Mouse (Mus musculus) kidney, adult 11 months (tissue): ENCODE results near the gene Fgd2.

Source experiments
- DNase-seq: peaks from one replicate; pipeline ENCODE4 v3.0.0; 2022

Gene Fgd2

DNA sequence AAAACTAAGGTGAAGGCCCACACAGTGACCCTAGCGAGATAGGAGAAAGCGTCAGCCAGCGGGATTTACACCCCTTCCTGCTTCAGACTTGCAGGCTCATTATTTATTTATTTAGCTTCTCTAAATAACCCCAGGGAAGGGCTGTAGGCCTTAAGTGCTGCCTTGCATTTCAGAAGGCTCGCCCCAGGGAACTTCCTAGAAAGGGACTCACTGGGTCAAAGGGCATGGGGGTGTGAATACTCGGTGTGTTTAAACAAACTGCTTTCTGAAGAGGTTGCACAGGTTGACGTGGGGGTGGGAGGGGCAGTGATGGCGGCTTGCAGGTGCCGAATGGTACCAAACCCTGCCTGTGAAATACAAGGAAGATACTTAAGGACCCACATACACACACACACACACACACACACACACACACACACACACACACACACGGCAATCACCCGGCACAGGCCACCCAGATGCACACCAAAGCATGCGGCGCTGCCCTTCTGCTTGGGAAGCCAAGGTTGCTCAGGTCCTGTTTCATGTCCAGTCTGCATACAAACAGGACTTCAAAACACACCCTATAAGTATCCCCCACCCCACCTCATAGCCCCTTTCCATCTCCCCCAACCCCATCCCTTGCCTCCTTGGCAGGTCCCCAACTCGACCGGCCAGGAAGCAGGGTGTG is 38.7 kb downstream of the Fgd2 start:
- no peak for DNase-seq

DNA sequence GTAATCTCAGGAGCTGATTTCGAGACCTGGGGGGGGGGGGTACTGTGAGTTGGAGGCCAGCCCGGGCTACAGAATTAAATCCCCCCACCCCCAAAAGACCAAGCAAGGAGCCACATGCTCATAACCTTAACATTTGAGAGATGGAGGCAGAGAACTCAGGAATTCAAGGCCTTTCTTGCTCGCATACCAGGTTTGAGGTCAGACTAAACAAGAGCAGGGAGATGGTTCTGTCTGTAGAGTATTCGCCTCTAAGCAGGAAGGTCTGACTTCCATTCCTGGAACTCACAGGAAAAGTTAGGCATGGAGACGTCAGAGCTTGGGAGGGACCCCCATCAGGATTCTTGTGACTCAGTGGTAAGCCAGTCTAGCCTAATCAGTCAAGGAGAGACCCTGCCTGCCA is 39.3 kb downstream of the Fgd2 start:
- no peak for DNase-seq

DNA sequence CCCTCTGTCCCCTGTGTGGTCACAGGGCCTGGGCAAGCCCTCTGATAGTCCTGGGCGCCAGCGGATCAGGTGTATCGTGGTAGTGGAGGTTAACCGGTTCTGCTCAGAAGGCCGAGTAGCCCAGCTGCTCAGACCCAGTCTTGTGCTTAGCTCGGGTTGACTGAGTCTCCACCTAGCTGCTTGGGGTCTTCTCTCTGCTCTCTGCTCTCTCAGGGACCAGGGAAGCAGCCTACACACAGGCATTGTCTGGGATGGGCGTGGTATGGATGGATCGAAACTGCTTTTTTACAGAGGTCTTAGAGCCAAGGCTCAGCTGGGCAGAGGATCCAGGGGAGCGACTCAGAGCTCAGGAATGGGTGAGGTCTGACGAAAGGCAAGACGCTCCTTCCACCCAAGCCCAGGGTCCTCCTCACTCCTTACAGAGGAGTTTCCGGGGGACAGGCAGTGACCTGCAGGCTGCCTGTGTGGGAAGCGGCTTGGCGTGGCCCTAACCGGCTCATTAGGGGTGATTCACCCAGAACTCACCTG is 41.1 kb downstream of the Fgd2 start:
- DNase-seq = no peak

DNA sequence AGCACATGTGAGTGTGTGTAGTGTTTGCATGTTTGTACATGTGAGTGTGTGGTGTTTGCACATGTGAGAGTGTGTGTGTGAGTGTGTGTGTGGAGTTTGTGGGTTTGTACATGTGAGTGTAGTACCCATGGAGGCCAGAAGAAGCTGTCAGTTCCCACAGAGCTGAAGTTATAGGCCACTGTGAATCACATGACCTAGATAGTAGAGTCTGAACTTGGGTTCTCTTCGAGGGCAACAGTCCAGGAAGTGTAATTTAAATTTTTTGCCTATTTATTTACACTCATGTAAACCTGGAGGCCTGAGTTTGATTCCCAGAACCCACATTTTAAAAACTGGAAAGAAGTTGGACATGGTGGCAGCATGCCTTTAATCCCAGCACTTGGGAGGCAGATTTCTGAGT is 42.5 kb downstream of the Fgd2 start:
- DNase-seq = no peak

DNA sequence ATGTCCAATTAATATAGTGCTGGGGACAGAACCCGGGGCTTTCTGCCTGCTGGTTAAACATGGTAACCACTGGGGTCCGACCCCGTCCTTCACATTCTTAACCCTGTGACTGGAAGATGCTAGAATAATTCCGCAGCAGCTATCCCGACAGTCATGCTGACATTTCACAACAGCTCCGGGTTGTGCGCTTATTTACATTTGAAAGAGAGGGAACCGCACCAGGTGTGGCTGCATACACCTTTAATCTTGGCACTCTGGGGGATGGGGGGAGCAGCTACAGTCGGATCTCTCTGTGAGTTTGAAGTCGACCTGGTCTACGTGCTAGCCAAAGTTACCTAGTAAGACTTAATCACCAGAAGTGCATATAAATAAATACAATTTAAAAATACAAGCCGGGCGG is 44.8 kb downstream of the Fgd2 start:
- no peak for DNase-seq

DNA sequence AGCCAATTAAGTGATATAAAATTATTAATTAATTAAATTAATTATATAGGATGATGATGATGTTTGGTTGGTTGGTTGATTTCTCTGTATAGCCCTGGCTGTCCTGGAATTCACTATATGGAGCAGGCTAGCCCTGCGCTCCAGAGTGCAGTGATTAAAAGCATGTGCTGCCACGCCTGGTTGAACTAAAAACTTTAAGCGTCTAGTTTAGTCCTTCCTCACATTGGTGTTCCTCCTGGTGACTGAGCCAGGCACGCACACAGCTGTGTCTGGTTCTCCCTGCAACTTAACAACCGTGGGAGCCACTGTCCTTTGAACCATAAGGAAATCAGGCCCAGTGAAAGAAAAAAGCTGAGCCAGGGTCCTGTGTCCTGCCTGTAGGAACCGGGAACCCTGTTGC is 45.4 kb downstream of the Fgd2 start:
- DNase-seq = no peak

DNA sequence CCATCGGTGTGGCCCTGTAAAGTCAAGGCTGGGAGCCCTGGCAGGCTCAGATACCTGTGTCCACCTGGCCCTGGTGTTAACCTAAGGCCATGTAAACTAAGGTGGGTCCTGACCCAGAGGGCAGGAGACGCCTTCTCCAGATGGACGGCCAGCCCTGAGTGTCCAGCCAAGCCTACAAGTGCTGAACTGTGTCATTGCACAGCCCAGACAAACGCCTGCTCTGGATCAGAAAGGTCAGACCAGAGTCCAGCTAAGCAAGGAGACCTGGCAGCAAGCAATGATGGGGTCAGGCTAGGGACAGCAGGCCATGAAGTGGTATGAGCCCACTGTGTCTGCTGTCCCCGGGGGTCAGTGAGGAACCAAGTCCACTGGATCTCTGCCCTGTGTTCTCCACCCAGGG is 46.7 kb downstream of the Fgd2 start:
- DNase-seq = peak; percentile 32

DNA sequence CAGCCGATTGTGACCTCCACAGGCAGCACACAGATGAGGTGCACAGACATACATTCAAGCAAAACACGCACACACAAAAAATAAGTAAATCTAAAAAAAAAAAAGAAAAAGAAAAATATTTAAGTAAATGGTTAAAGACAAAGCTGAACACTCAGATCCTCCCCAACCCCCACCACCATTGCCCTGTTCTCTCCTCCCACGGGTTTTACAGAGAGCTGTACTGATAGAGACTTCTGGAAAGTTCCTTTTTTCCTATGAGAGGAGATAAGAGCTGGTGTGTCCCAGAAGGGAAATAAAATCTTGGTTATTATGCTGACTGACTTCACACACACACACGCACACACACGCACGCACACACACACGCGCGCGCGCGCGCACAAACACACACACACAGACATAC is 47.6 kb downstream of the Fgd2 start:
- no peak for DNase-seq

DNA sequence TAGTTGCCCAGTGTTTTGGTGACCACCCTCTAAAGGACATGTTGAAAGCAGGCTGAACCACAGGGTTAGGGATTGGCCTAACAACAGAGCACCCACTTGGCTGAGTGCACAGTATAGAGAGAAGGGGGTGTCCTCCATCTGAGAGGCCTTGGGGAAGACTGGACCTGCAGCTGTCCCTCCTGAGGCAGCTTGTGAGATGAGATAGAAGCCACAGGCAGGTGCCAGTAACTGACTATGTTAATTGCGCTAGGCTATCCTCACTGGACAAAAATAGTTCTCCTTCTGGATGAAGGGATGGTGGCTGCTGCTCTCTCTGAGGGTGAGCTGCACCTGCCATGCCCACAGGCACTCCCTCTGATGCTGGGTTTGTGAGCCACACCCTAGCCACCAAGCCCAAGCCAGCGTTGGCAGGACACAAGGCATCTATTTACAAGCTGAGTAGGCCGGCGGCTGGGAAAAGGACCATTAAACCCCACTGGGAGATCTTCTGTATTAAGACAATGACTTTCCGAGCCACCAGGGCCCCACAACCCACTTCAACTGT is 49.2 kb downstream of the Fgd2 start:
- DNase-seq = no peak

DNA sequence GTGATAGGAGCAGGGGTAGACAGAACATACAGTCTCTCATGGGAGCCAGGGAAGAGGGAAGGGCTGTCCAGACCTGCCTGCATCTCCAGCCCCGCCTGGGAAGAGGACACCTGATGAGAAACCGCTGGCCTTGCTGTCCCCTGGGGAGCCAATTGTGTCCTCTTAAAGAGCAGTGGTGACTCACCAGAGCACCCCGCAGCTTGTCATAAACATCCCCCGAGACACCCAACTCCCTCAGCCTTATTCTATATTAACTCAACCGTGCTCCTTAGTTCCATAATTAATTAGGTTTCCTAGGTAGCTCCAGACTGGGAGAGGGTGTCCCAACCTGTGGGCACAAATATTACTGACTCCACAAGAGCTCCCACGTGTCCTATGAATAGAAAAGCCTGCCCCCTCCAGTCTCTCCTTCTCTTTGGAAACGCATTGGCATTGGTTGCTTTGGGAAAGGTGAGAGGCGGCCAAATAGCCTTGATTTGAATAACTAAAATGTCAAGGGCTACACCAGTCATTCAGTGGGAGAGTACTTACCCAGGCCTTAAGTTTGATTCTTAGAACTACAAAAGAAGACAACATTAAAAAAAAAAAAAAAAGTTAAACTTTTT is 51.2 kb downstream of the Fgd2 start:
- DNase-seq = no peak

DNA sequence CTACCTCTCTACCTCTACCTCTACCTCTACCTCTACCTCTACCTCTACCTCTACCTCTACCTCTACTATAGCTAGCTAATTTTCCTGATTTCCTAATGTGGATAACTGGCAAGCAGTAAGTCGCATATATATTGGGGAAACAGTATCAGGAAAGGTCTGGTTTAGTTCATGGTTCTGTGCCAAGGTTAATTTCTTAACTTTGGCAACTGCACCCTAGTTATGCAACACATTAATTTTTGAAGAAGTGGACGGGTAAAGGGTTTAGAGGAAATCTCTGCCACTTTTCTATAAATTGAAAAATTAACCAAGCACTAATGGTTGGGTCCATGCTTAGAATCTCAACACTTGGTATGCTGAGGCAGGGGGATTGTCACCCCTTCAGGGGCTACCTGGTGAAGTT is 53.9 kb downstream of the Fgd2 start:
- no peak for DNase-seq

DNA sequence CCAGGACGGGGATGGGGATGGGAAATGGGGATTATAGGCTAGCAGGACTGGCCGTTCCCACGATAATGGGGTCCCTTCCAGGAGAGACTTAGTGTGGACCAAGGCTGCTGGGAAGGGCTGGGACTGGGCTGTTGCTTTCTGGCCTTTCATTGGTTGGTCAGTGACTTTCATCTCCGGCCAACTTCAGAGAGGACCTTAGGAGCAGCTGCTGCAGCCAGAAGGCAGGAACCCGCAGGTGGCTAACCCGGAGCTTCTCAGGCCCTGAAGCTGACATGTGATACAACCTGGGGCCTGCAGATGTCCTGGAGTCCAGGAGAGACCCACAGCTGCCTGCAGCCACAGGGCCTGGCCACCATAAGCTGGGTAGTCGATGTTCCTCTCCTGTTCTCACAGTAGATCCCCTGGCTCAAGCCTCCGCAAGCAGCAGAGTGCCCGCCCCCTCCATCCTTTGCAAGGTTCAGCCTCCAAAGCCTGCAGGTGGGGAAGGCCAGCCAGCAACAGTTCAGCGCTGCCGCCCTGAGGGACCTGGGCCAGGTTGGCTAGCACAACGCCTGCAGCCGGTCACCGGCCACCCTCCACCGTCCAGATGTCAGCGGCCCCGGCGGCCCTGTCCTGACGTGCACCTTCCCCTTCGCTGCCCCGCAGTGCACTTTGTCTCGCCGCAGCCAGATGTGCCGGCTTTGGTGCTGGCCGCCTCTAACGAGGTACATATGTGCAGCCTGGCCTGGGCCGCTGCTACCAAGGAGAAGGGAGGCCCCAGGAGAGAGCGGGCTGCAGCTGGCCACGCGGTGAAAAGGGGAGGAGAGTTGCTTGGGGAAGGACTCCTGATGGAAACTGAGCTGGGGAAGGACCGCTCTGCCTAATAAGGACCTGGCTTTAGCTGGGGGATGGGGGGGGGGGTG is 55.3 kb downstream of the Fgd2 start:
- peak; percentile 49 for DNase-seq

DNA sequence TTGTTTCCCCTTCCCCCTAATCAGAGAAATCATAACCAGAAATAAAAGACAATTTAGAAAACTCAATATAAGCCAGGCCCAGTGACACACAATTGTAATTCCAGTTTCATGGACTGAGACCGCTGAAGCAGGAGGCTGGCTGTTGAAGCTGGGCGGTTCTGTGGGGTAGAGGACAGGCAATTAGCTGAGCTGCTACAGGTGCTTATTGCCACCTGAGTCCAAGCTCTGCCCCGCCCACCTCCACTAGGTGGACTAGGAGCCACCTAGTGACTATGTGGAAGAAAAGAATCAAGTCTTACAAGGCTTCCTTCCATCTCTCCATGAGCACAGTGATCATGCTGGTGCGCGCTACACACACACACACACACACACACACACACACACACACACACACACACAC is 56.0 kb downstream of the Fgd2 start:
- DNase-seq = no peak

DNA sequence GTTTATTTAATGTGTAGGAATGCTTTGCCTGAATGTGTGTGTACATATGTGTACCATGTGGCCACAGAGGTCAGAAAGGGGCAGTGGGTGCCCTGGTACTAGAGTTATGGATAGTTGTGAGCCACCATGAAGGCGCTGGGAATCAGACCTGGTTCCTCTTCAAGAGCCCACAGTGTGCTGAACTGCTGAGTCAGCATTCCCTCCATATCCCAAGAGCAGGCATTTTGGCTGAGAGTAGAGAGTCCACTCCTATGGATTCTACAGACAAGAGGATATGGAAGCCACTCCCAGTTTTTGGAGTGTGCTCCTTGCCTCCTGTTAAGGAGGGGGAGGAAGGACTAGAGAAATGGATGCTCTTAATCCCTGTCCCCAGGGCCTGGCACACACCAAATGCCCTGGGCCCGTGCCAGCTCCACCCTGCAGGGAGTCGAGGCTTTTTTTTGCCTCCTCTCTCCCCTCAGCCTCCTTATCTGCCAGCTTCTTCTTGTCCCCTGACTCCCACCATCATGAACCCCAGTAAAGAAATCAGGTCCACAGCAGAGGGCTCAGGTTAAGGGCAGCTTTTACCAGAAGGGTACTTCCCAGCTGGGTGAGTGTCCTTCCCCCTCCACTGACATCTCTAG is 58.2 kb downstream of the Fgd2 start:
- no peak for DNase-seq

DNA sequence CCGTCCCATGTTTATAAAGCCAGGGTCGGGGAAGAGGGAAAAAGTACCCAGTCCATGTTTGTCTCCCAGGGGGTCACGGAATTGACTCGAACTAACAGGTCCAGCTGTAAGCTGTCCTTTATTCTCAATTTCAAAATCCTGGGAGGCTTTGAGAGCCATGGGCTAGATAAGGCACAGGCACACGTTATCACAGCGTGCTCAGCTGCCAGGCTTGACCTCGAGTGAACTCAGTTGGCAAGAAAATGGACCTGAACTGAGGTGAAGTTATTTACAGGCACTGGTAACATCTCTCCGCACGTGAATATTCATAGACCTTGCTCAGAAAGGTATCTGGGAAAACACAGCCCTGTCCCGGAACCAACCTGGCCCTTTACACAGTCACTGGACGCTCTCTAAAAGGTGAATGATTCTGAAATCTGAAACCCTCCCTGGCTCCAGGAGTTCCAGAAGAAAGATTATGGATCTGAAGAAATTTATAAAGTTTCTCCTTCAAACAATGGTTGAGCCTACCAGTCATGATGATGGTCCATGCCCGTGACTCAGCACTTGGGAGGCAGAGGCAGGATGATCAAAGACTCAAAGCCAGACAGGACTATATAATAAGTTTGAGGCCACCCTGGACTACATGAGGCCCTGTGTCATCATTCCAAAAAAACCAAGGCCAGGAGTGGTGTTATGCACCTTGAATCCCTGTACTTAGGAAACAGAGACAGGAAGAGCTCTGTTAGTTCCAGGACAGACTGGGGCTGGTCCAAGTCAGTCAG is 59.4 kb downstream of the Fgd2 start:
- DNase-seq = no peak

DNA sequence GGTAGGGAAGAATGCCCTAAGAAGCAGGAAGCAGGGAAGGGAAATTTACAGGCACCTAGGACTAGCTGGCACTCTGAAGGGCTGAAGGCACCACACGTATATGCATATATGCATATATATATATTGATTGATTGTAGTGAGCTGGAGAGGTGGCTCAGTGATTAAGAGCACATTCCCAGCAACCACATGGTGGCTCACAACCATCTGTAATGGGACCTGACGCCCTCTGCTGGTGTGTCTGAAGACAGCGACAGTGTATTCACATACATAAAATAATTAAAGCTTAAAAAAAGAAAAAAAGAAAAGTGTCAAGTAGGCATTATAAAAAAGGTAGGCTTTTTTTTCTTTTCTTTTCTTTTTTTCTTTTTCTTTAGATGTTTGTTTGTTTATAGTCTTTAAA is 60.6 kb downstream of the Fgd2 start:
- DNase-seq = no peak

DNA sequence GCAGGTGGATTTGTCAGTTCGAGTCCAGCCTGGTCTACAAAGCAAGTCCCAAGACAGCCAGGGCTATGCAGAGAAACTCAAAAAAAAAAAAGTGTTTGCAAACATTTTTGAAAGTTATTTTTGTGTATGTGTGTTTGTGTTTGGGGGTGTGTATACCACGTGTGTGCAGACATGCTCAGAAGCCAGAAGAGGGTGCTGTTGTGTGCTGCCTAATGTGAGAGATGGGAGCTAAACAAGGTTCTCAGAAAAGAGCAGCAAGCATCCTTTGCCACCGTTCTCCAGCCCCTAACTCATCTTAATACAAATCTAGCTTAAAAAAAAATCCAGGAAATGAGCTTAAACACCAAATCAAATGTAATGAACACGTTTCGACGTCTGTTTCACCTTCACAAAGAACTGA is 61.6 kb downstream of the Fgd2 start:
- no peak for DNase-seq

DNA sequence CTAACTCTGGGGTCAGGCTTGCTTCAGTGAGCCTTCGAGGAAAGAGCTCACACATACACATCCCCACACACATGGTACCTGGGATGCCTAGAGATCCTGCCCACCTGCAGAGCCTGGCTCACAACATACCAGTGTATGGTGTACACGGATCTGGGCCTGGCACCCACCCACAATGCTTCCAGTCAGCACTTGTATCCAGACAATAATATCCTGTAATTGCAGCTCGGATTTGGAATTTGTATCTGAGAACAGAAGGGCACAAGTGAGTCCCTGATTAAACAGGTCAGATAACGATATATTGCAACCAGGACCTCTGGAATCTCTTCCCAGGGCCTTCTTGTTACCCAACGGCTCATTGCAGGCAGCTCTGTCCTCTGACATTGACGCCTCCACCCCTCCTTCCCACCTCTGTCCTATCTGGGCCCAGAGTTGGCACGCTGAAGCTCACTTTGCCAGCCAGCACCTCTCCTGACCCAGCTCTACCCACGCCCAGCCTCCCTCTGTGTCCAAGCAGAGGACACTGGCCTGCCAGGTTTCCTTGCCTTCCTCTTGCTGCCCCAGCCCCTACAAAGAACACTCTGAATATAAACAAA is 62.3 kb downstream of the Fgd2 start:
- no peak for DNase-seq

DNA sequence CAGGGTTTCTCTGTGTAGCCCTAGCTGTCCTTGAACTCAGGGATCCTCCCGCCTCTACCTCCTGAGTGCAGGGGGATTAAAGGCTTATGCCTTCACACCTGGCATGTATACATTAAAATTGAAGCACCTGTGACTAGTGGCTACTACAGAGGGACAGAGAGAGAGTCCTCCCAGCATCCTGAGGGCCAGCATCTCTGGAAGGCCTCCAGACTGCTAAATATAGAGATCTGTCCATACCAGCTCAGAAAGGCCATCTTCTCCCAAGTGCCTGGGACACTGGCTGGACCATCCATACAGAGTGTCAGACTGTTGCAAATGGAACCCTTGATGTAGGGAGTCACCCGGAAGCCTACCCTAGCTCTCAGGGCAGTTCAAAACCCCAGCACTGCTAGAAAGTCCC is 63.3 kb downstream of the Fgd2 start:
- DNase-seq = no peak

DNA sequence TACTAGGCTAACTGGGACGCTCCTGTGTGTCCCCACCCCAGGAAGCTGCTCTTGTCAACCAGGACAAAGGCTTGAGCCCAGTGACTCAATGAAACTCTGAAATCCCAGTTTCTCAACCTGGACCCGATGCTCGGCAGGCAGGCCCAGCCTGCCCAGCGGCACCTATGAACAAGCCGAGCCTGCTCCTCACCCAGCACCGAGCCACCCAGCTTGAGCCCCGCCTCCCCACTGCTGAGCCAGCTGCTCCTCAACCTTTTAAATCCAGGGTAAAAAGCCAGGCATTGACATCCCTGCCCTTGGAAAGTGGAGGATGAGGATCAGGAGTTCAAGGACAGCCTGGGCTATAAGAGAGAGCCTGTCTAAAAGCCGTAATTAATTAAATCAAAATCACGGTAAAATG is 64.6 kb downstream of the Fgd2 start:
- no peak for DNase-seq

DNA sequence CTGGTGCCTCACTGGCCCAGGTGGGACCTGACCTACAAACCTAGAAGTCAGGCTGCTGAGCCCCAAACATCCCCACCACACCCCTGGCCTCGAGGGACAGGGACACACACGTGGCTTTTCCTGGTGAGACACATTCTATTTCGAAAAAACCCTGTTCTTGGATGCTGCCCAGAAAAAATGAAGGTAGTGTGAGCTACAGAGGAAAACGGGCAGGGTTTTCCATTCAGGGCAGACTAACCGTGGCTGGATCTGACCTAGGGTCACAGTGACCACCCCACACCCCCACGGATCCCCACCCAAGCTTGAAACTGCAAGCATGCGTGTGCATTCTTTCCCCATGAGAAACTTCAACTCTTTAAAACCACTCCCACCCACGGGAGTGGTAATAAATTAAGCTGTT is 67.5 kb downstream of the Fgd2 start:
- DNase-seq = no peak

DNA sequence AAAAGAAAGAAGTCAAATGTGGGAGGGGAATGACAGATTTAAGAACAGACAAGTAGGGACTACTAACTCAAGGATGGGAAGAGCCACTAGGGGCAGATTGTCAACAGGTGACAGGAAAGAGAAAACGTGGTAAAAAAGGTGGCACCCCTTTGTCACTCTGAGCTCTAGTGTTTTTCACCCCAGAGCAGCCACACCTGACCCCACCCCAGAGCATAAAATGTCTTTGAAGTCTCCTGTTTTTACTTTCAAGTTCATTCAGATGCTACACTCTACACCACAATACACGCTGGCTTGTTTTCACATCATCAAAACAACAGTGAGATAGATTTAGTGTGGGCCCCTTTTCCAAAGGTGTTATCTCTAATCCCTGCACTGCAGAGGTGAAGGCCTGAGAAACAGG is 68.1 kb downstream of the Fgd2 start:
- no peak for DNase-seq
